Mouse (Mus musculus): ENCODE data around the gene Elmsan1.
A peak's percentile ranks its signal among the peaks of the same experiment; 100 is the strongest.

Elmsan1 gene

DNA sequence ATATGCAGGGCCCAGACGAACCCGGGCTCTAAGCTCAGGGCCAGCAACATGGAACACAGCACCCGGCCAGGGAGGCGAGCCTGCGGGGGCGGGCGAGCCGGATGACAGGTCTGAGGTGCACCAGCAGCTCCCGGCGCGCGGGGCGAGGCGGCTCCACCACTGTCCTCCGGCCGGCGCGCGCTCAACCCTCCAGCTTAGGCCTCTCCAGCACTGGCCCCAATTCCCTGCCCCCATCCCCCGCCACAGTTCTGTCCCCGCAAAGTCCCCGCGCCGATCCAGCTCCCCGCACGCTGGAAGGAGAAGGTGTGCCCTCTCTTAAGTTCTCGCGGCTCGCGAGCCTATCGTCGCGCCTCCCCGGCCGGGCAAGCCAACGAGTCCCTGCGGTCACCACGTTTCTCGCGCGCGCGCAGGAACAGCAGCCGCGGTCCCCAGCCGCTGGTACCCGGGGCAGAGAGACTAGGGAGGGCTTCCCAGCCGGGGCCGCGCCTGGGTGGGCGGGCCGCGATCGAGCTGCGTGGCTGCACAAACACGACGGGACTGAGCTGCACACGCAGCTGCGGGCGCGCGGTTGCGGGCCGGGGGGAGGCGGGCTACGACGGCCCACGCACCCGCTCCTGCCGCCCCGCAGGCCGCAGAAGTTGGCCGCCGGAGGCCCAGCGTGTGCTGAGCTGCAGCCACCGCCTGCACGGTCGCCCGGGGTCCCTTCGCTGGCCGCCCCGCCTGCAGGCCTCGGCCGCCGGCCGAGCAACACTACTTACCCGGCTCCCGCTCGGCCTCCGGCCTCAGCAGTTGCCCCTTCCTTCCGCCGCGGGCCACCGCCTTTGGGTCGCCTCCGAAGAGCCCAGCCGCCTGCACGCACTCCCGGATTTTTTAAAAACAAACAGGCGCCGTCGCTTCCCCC lies 25.7 kb downstream of the Elmsan1 start:
- DNase-seq (ENCODE audit: low spot score), result peak; percentile 51

DNA sequence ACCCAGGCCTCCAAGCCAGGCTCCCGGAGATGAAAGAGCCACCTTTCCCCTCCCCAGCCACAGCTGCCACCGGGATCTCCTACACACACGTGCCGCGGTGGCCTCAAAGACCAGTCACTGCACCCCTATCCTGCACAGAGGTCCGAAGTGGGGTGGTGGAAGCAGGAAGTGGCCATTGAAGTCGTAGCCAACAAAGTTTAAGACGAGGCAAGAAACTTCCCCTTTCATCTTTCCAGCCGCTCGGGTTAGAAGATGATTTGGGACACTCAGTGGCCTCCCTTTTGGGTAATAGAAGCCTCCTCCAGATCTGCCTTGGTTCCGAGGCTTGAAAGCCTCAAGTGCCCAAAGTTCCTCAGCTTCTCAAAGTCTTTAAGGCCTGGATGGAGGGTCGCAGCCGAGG lies 26.4 kb downstream of the Elmsan1 start:
- DNase-seq (ENCODE audit: low spot score), result no peak

DNA sequence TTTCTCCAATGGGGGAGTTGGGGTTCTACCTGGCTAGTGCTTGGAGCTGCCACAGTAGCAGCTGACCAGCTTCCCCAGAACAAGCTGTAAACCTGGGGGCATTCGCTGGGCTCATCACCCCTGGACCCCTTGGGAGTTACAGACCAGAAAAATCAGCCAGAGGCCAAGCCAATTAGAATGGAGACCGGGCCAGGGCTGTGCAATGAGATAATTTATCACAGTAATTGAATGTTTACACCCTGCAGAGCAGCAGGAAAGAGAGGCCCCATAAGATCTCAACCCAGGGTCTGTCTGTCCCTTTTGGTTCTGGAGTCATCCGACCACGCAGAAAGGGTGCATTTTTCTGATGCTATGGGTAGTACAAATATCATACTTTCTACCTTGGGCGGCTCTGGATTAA lies 26.9 kb downstream of the Elmsan1 start:
- peak; percentile 34 for DNase-seq (ENCODE audit: low spot score)

DNA sequence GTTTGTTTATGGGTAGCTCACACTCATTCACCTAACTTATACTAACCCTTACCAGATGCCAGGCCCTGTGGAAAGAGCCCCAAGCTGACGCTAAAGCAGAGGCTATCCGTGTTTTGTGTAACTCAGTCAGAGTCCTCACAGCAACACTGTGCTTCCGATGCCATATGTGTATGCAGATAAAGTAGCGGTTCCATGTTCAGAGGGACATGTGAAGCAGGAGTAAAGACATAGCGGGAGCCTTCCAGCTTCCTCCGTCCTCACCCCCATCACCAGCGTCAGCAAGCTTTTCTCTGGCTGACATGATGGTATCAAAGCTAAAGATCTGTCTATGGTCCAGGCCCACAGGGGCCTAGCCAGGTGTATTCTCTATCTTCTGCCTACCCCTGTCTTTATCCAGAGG lies 27.5 kb downstream of the Elmsan1 start:
- DNase-seq (ENCODE audit: low spot score), result peak; percentile 44

DNA sequence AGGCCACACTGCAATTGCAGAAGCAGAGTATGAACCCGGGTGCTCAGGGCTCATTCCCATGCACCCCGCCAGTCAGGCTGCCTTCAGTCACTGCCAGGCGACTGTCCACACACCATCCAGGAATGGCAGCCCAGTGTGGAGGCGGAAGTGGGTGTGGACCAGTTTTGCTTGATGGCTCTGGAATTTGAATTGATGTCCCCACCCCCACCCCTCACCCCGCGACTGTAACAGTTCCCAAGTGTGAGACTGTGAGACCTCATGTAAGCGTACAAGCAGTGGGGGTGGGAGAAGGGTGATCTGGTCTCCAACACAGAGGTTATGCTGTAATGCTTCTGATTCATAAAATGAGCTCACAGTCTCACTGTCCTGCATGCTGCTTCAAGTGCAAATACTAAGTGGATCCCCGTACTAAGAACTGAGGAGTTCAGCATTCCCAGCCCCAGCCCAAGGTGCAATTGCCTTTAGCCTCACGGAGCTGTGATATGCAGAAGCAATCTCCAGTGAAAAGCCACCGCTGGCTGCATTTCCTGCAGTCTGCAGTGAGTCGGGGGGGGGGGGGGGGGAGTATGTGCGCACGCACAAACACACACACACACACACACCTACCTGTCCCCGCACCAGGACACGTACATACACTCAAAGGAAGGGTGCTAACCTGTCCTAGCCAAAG lies 28.4 kb downstream of the Elmsan1 start:
- DNase-seq (ENCODE audit: low spot score), result no peak

DNA sequence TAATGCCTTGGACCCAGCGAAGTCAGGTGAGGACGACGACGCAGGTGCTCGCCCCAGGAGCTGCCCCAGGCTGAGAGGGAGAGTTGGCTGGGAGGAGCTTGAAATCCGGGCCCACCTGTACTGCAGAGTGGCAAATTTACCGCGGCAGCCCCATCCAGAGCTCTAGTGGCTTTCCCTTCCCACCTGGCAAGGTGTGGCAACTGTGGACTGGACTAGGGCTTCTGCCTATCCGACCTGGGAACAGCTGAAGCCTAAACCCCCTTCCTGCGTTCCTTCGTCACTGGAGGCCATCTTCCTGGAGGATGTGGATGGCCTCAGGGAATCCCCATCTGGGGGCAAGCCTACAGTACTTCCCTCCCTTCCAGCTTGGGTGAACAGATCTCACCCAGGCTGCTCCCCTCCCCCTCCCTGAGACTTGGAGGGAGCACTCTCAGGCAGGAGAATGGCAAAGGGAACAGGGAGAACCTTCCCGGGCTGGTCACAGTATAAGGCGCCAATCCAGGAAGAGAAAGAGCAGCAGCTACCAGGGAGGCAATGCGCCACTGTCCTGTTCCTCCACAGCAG lies 29.7 kb downstream of the Elmsan1 start:
- DNase-seq (ENCODE audit: low spot score), result no peak

DNA sequence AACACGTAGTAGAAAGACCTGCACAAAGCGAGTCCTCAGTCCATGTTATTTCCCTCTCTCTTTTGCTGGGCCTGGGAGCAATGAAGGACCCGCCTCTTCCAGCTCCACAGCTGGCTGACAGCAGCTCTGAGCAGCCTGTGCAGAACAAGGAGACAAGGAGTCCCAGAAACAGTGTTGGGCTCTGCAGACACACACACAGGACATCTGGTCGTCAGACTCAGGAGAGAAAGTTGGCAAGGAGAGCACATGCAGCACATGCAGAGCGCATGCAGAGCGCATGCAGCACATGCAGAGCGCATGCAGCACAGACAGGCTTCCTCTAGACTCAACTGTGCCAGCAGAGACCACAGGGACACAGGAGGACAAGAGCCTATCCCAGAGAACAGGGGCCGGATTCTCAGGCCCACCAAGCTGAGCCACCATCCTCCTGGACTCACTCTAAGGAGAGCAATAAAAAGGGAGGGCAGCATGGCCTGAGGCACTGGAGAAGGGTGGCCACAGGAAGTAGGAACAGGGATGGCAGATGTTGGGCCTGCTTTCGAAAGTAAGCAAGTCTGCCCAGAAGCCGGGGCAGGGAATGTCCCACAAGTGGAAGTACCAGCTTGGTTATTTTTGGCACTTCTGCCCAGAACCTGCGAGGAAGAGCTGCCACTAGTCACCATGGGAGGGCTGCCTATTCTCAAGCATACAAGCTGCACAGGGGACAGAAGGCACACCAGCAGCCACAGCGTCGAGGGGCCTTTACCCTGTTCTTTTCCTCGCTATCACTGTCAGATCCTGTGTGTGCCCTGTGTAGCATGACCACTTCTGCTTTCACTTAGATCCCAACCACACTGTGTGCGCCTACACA lies 30.7 kb downstream of the Elmsan1 start:
- no peak for DNase-seq (ENCODE audit: low spot score)

DNA sequence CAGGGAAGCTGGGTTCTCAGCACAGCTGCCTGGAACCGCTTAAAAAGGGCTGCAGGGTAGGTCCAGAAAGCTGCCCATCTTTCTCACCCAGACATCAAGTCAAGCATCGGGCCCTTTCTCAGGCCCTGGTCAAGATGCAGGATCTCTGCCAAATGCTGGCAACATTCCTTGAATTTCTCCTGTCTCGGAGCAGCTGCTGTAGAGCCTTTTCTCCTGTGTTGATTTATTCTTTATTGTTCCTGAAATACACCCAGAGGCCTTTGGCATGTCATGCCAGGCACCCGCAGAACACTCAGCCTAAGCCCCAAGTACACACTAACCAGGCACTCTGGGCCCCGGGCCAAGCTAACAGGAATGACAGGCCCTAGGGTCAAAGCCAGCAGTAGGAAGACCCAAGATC lies 31.7 kb downstream of the Elmsan1 start:
- DNase-seq (ENCODE audit: low spot score), result no peak

DNA sequence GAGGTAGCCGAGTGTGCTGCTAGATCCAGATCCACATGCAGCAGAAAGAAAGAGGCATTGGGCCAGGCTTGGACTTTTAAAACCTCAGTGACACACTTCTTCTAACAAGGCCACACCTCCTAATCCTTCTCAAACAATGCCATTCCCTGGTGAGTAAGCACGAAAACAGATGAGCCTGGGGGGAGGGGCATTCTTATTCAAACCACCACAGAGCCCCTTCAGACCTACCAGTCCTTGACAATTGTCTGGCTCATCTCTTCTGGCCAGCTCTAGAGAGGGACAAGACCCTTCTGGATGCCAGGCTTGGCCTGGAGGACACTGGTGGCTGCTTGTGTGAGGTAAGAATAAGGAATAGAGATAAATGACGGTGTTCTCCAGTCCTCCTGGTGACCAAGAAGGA lies 32.1 kb downstream of the Elmsan1 start:
- DNase-seq (ENCODE audit: low spot score), result no peak

DNA sequence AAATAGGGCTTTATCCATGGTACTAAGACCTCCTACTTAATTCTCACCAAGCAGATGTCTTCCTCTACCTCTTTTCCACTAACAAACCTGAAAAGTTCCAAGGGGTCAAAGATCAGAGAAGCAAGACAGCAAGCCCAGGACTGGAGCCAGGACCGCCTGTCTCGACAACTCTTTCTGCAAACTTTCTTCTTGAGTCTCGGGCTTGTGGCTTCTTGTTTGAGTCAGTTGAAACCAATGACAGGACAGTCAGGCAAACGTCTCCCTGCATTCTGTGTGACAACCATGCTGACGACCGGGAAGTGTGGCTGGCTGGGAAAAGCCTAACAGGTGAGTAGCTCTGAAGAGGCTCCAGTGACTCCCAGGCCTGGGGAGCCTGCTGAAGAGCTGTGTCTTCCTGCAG lies 33.1 kb downstream of the Elmsan1 start:
- no peak for DNase-seq (ENCODE audit: low spot score)

DNA sequence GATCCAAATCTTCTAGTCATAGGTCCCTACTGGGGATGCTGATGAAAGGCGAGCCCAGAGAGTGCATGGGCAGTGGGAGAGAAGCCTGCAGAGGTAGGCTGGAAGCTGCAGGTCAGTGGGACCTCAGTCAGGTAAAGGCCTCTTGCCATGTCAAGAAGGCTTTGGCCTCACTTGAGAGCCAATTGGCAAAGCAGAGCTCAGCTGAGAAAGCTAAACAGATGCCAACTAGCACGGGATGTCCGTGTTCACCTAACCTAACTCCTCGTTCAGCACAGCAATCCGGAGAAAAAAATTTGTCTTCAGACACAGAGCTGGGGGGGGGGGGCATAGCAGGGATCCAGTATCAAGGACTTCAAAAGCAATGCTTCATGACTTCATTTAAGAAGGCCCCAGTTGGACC lies 33.7 kb downstream of the Elmsan1 start:
- DNase-seq (ENCODE audit: low spot score), result no peak

DNA sequence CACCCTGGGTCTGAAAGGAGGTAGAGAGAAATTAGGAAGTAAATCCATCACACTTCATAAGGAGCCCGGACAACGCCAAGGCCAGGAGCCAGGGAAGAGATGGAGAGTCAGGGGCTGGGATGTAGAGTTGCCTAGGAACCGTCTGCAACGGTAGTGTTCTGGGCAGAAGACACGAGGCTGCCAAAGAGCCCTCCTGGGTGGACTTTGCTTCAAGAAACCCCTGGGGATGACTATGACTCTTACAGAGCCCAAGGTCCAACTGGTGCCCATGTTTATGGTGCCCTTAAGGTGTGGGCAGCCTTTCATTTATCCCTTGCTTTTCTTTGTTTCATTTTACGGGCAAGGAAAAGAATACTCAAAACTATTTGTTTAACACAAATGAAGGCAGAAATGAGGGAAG lies 36.7 kb downstream of the Elmsan1 start:
- DNase-seq (ENCODE audit: low spot score), result no peak

DNA sequence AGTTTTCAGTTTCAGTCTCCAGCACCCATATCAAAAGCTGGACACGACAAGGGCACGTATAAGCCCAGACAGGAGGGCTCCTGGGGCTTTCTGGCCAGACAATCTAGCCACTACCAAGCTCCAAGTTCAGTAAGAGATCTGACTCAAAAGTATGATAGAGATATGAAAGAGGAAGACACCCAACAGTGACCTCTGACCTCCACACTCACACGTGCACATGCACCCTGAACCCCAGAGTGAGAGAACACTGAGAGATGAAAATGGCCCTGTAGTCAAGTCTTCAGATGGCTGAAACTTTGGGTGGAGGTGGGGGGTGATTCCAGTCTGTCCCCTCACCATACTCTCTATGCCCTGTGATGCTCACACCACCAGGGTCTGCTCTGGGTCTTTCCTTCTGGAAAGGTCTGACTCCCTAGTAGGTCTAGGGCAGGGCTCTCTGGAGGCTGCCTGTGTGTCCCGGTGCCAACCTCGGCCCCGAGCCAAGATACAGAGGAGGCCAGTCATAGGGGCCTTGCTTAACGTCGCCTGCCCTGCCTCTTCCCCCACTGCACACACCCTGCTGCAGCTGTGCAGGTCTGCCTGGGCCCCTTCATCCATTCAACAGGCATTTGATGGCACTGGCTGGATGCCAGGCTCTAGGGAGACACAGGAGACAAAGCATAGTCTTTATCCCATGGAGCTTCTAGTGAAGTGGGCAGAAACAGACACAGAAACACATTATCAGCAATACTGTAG lies 37.8 kb downstream of the Elmsan1 start:
- no peak for DNase-seq (ENCODE audit: low spot score)

DNA sequence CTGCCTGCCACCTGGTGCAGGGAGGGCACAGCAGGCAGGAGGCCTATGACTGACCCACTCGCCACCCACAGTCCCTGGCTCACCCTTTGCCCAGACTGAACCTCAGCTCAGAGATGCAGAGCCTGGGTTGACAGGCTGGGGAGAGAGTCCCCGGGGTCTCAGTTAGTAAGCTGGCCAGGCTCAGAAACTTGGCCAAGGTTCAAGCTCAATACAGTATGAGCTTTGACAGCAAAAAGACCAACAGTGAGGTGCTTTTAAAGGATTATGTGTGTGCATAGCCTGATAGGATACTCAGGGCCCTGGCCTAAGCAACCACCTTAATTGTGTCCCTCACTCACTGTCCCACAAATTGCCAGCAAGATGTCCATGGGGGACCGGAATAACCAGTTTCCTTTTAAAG lies 38.6 kb downstream of the Elmsan1 start:
- DNase-seq (ENCODE audit: low spot score), result no peak

DNA sequence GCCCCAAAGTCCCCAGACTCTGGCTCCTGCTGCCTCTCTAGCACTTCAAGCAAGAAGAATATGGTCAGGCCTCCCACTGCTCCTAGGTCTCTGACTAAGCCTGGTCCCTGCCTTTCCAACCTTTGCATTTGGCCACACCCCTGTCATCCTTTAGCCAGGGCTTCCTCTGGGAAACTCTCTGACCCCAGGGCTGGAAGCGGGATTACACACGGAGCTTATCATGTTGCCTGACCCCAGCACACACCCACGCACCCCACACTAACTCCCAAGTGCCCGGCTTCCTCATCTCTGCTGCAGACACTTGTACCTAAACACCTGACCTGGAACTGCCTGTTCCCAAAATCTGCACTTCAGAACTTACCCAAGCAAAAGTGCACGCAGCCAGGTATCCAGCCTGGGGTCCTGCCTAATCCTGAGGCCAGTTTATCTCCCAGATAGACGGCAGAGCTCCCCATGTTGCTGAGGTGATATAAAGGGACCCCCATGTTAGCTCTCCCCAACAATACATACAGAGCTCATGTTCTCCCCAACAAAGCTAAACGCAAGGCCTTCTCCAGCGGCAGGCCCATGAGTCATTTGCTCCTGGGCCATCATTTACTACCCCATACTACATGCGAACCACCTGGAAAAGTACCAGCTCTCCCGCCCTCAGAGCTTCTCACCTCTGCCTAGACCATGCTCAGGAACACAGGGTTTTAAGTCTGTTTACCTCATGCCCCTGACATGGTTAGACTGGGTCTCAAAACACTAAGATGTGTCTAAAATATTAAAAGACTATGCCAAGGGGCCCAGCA lies 39.8 kb downstream of the Elmsan1 start:
- DNase-seq (ENCODE audit: low spot score), result no peak

DNA sequence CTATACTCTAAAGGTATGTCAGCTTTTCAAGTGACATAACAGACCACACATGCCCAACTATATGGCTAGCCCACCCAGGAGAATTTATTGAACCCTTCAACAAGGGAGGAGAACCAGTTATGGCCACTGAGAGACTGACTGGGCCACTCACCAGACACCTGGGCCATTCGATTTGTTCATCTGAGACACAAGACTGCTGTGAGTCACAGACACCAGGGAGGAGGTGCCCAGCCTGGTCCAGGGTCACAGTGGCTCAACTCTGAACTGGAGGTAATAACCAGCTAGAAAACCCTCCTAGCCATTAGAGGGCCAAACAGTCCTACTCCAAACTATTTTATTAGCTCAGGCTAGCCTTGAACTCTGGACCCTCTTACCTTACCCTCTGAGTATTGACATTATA lies 40.6 kb downstream of the Elmsan1 start:
- DNase-seq (ENCODE audit: low spot score), result no peak

DNA sequence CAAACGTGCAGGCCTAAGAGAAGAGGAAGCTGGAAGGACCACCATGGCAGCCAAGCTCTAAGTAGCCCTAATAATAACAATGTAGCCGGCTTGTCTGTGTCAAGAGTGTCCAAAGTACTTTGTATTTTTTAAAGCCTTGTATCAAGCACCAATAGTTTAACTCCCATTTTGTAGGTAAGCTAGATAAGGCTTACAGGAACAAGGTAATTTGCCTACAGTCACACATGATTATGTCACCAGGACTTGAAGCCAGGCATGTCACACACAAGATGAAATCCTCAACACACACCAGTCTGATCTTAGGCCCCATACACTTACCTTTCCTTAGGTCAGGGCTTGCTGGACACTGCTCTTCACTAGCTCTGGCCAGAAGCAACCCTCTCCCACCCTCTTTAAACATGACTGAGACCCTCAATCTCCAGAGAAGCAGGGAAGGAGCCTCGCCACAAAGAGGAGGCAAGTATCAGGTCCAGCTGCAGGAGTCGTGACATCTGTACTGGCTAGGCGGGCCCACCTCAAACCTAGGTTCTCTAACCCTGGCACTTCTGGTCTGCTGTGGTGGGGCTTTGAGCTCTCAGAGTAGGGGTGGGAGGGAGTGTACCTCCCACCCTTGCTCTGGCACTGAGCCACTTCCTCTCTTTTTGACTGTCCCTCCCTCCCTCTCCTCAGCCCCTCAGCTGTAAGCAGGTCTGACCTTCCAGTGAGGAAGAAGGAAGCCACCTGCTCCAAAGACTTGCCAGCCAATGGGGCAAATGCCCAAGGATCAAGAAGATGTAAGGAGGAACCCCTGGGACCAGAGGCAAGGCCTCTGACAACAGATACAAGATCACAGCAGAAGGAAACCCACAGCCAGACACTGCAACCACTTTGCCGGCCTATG lies 41.6 kb downstream of the Elmsan1 start:
- DNase-seq (ENCODE audit: low spot score), result no peak

DNA sequence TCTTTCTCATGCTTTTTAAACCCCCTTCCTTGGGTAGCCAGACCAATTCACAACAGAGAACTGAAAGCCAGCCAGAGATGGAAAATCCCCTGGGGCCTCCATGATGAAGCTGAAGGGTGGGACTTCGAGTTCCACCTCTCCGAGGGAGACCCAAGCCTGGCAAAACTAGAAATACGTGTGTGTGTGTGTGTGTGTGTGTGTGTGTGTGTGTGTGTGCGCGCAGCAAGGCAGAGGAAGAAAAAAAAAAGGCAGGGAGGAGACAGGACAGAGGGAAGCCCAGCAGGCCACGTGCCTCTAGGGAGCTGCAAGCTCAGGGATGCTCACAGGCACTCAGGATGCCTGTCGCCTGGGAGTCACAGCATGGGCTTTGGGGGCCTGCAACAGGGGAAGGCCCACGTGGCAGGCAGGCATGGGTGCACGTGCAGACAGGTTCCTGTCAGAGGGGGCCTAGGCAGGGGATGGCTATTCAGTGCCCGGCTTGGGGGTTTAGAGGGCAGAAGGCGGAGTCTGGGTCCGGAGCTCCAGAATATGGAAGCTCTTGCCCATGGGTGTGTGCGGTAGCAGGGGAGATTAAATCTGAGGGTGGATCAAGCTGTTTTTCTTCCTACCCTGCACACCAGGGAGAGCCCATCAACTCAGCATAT lies 42.4 kb downstream of the Elmsan1 start:
- DNase-seq (ENCODE audit: low spot score), result no peak

DNA sequence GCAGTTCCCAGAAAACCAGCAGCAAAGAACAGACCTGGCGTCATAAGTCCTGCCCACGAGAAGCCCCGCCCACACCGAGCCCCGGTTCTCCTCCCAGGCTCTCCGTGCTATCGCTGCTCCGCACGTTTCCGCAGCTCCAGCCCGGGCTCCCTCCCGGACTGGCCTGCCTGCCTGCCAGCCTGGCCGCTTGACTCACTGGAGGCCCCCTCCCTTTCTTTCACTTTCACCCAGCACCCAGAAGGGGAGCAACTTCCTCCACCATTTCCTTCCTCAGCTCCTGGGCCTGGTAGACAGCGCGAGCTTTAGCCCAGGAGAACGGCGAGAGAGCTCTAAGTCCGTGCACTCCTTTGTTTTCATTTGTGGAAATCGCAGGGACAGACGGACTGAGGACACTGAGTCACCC lies 43.0 kb downstream of the Elmsan1 start:
- DNase-seq (ENCODE audit: low spot score), result peak; percentile 96
